Mouse (Mus musculus): ENCODE results near the gene Washc1. TPM values are rescaled to one million over a fixed set of nuclear protein-coding genes. Genes with fewer than 3 reads are reported as not detected.
"Not testable (repeated sequence)": the region's sequence is repeated elsewhere in the genome, so short reads cannot be mapped to it uniquely, and the experiment has no call there.

Washc1 gene
- polyA plus RNA-seq, 1 experiment from 2014 or later: 35.1 TPM

- H3K27ac ChIP-seq (replicated peaks; ENCODE audit: low read depth, low read length): no peak overlapping the region
- no peak overlapping the region for H3K9ac ChIP-seq (ENCODE audit: low read depth, low read length)
- H3K36me3 ChIP-seq (ENCODE audit: control insufficient read depth, insufficient read depth, low read length): peaks cover 25% of the 10 kb centered on the region
- no peaks in the 10 kb centered on the region for H3K27me3 ChIP-seq (replicated peaks; ENCODE audit: control insufficient read depth, insufficient read depth, low read length)
- no peaks in the 10 kb centered on the region for H3K4me1 ChIP-seq (ENCODE audit: control insufficient read depth, insufficient read depth, low read length)
- H3K4me3 ChIP-seq (ENCODE audit: low read depth, low read length): no peak overlapping the region
- WGBS: 78% methylated on average over 2 of the region's 2 CpGs
- H3K9me3 ChIP-seq (ENCODE audit: control insufficient read depth, low read length): no peaks in the 10 kb centered on the region
- DNase-seq (ENCODE audit: low spot score) (no peak), ATAC-seq (ENCODE audit: low read depth) (no peak)
- no peak overlapping the region for H3K4me2 ChIP-seq (ENCODE audit: low read depth, low read length)
Measured at GRCm38 (mm10) chr17:66154876-66155275, 43.5 kb downstream of the Washc1 start.

- no peaks in the 10 kb centered on the region for H3K27me3 ChIP-seq (replicated peaks; ENCODE audit: control insufficient read depth, insufficient read depth, low read length)
- DNase-seq (ENCODE audit: low spot score) (no peak), ATAC-seq (ENCODE audit: low read depth) (no peak)
- no peaks in the 10 kb centered on the region for H3K36me3 ChIP-seq (ENCODE audit: control insufficient read depth, insufficient read depth, low read length)
- no peak overlapping the region for H3K27ac ChIP-seq (replicated peaks; ENCODE audit: low read depth, low read length)
- 83% methylated on average over 5 of the region's 5 CpGs for WGBS
- H3K9ac ChIP-seq (ENCODE audit: low read depth, low read length): no peak overlapping the region
- no peaks in the 10 kb centered on the region for H3K9me3 ChIP-seq (ENCODE audit: control insufficient read depth, low read length)
- no peak overlapping the region for H3K4me2 ChIP-seq (ENCODE audit: low read depth, low read length)
- no peaks in the 10 kb centered on the region for H3K4me1 ChIP-seq (ENCODE audit: control insufficient read depth, insufficient read depth, low read length)
- no peak overlapping the region for H3K4me3 ChIP-seq (ENCODE audit: low read depth, low read length)
Measured at GRCm38 (mm10) chr17:66158271-66158670, 46.9 kb downstream of the Washc1 start.

- not testable (repeated sequence) for H3K9ac ChIP-seq (ENCODE audit: low read depth, low read length); H3K27ac ChIP-seq (replicated peaks; ENCODE audit: low read depth, low read length); H3K27me3 ChIP-seq (replicated peaks; ENCODE audit: control insufficient read depth, insufficient read depth, low read length); ATAC-seq (ENCODE audit: low read depth); DNase-seq (ENCODE audit: low spot score); H3K4me2 ChIP-seq (ENCODE audit: low read depth, low read length); H3K4me3 ChIP-seq (ENCODE audit: low read depth, low read length); H3K36me3 ChIP-seq (ENCODE audit: control insufficient read depth, insufficient read depth, low read length); H3K9me3 ChIP-seq (ENCODE audit: control insufficient read depth, low read length); H3K4me1 ChIP-seq (ENCODE audit: control insufficient read depth, insufficient read depth, low read length)
- WGBS: 95% methylated on average over 5 of the region's 5 CpGs
Measured at GRCm38 (mm10) chr17:66167141-66167540, 55.8 kb downstream of the Washc1 start.

Other genes starting within 250 kb of the Washc1 start
- 88.9 and 95.6 TPM in 2 replicates for gene Ralbp1, start 225.7 kb upstream of the Washc1 start, polyA plus RNA-seq (2014; fragmentation: Nextera tagmentation; extraction: Ambion mirVana)
- 144 and 157 TPM in 2 replicates for gene Twsg1, start 160.3 kb upstream of the Washc1 start, polyA plus RNA-seq (2014; fragmentation: Nextera tagmentation; extraction: Ambion mirVana)
- 24.9 and 25.2 TPM in 2 replicates for gene Ankrd12, start 34.5 kb upstream of the Washc1 start, polyA plus RNA-seq (2014; fragmentation: Nextera tagmentation; extraction: Ambion mirVana)
- gene Ndufv2, start 10.0 kb upstream of the Washc1 start, polyA plus RNA-seq (2014; fragmentation: Nextera tagmentation; extraction: Ambion mirVana): 338 and 361 TPM in 2 replicates
- 11.1 and 12.0 TPM in 2 replicates for gene Ddx11, start 12.0 kb downstream of the Washc1 start, polyA plus RNA-seq (2014; fragmentation: Nextera tagmentation; extraction: Ambion mirVana)